Mouse (Mus musculus): ENCODE results near the gene Gm9918.

- TF ChIP-seq CTCF (IDR thresholded peaks at IDR 0.05; ENCODE audit: extremely low read depth, insufficient read depth, insufficient read length, insufficient replicate concordance), result no peak
- TF ChIP-seq POLR2A (IDR thresholded peaks at IDR 0.05; ENCODE audit: low read depth, low read length), result no peak
These were observed 34.9 kb upstream of the Gm9918 start for GRCm38 (mm10) chr15:102235371-102236027.
